Mouse (Mus musculus): ENCODE measurements around the gene Slc35e2. TPM values are rescaled to one million over a fixed set of nuclear protein-coding genes. Genes with fewer than 3 reads are reported as not detected.
A peak's percentile ranks its signal among the peaks of the same experiment; 100 is the strongest.

Gene Slc35e2
- total and polyA plus RNA-seq, 2 experiments from 2014 or later, result 13.2 to 77.2 TPM

- ATAC-seq (no peak), DNase-seq (ENCODE audit: low spot score) (no peak)
- Histone ChIP-seq H3K36me3 (ENCODE audit: insufficient read depth, low read length) (peaks cover 16% of the 10 kb centered on the region; the same call in 1 of the 2 replicates), H3K27ac (no peak overlapping the region), H3K27me3 (ENCODE audit: insufficient read depth, low read length) (no peaks in the 10 kb centered on the region), H3K4me1 (ENCODE audit: insufficient read depth, low read length) (no peaks in the 10 kb centered on the region), H3K9me3 (ENCODE audit: low read length) (no peaks in the 10 kb centered on the region), H3K4me3 (ENCODE audit: low read length) (no peak overlapping the region), H3K4me2 (ENCODE audit: low read depth, low read length) (no peak overlapping the region), H3K9ac (replicated peaks; ENCODE audit: low read length) (no peak overlapping the region)
- WGBS, result 86% methylated on average over 11 of the region's 11 CpGs
- TF ChIP-seq CTCF (IDR thresholded peaks at IDR 0.05; ENCODE audit: low read depth), result no peak
Measured at GRCm38 (mm10) chr4:155574931-155575330, 26.3 kb upstream of the Slc35e2 start.

GRCm38 (mm10) chr4:155575521-155575920 is 25.7 kb upstream of the Slc35e2 start:
- 85% methylated on average over 8 of the region's 8 CpGs for WGBS
- Histone ChIP-seq H3K9me3 (ENCODE audit: low read length) (no peaks in the 10 kb centered on the region), H3K4me2 (ENCODE audit: low read depth, low read length) (no peak overlapping the region), H3K27me3 (ENCODE audit: insufficient read depth, low read length) (no peaks in the 10 kb centered on the region), H3K4me1 (ENCODE audit: insufficient read depth, low read length) (no peaks in the 10 kb centered on the region), H3K27ac (no peak overlapping the region), H3K4me3 (ENCODE audit: low read length) (no peak overlapping the region), H3K36me3 (ENCODE audit: insufficient read depth, low read length) (peaks cover 16% of the 10 kb centered on the region; the same call in 1 of the 2 replicates), H3K9ac (replicated peaks; ENCODE audit: low read length) (no peak overlapping the region)
- no peak for TF ChIP-seq CTCF (IDR thresholded peaks at IDR 0.05; ENCODE audit: low read depth)
- ATAC-seq, result no peak
- no peak for DNase-seq (ENCODE audit: low spot score)

GRCm38 (mm10) chr4:155577132-155577531 is 24.1 kb upstream of the Slc35e2 start:
- H3K9me3 ChIP-seq (ENCODE audit: low read length), result no peaks in the 10 kb centered on the region

DNA sequence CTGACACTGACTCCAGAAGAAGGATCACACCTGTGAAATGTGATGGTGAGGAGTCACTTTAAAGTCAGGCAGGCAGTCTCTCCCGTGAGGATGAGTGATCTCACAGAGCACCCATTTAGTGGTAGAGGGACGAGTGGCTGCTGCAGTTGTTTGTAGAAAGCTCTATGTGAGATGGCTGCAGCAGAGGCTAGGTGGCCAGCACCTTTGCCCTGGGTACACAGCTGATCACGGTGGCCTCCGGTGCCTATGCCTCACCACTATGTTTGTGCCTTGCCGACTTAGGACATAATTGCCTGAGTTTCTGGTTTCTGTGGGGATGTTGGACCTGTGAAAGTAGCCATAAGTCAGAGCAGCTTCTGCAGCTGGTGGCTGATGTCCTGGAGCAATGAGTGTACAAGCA is 23.5 kb upstream of the Slc35e2 start:
- DNase-seq (ENCODE audit: low spot score), result no peak
- H3K27ac ChIP-seq, result no peak overlapping the region
- no peak for TF ChIP-seq CTCF (IDR thresholded peaks at IDR 0.05; ENCODE audit: low read depth)
- peaks cover 22% of the 10 kb centered on the region; the same call in 1 of the 2 replicates for H3K36me3 ChIP-seq (ENCODE audit: insufficient read depth, low read length)
- WGBS, result 92% methylated on average over 5 of the region's 5 CpGs
- H3K4me3 ChIP-seq (ENCODE audit: low read length), result no peak overlapping the region
- no peak overlapping the region for H3K9ac ChIP-seq (replicated peaks; ENCODE audit: low read length)
- no peaks in the 10 kb centered on the region for H3K9me3 ChIP-seq (ENCODE audit: low read length)
- ATAC-seq, result no peak
- no peaks in the 10 kb centered on the region for H3K27me3 ChIP-seq (ENCODE audit: insufficient read depth, low read length)
- no peak overlapping the region for H3K4me2 ChIP-seq (ENCODE audit: low read depth, low read length)
- H3K4me1 ChIP-seq (ENCODE audit: insufficient read depth, low read length), result no peaks in the 10 kb centered on the region

More at GRCm38 (mm10) chr4:155577132-155577531, 24.1 kb upstream of the Slc35e2 start:
- Histone ChIP-seq H3K4me3 (ENCODE audit: low read length) (no peak overlapping the region), H3K4me1 (ENCODE audit: insufficient read depth, low read length) (no peaks in the 10 kb centered on the region), H3K27ac (no peak overlapping the region), H3K4me2 (ENCODE audit: low read depth, low read length) (no peak overlapping the region), H3K36me3 (ENCODE audit: insufficient read depth, low read length) (peaks cover 17% of the 10 kb centered on the region; the same call in 1 of the 2 replicates), H3K27me3 (ENCODE audit: insufficient read depth, low read length) (no peaks in the 10 kb centered on the region), H3K9ac (replicated peaks; ENCODE audit: low read length) (no peak overlapping the region)
- DNase-seq (ENCODE audit: low spot score), result no peak
- WGBS, result 95% methylated on average over 9 of the region's 9 CpGs
- no peak for TF ChIP-seq CTCF (IDR thresholded peaks at IDR 0.05; ENCODE audit: low read depth)
- no peak for ATAC-seq

DNA sequence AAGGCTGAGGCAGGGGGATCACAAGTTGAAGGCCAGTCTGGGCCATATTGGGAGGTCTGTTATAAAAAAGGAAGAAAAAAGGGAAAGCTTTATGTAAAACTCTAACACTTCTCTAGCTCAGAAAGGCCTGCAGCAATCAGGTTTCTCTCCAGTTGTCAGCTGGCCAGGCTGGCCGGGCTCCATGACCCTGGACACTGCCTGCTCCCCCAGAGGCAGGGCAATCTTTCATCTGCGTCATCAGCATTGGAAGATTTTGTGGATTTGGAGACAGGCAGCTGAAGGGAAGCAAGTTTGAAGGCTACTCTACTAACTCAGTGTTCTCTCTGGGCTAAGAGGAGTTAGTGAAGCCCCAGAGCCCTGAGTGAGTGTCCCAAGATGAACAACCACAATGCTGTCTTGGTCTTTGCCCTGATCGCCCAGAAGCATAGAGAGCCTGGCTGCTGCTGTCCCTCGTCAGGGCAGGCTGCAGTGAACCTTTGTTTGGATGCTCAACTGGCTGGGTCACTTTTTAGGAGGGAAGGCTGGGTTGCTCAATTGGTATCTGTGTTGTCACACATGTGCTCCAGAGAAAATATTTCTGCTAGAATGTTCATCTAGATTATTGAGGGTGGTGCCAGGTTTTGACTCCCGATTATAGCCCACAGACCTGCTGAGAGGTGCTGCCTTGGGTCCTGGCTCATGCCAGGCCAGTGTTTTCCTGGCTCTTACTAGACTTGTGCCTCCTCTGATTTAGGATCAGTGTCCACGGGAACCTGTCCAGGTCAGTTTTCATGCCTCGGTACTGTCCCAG is 22.7 kb upstream of the Slc35e2 start:
- WGBS, result 84% methylated on average over 7 of the region's 7 CpGs
- H3K9ac ChIP-seq (replicated peaks; ENCODE audit: low read length), result no peak overlapping the region
- H3K4me3 ChIP-seq (ENCODE audit: low read length), result no peak overlapping the region
- no peaks in the 10 kb centered on the region for H3K9me3 ChIP-seq (ENCODE audit: low read length)
- H3K27me3 ChIP-seq (ENCODE audit: insufficient read depth, low read length), result no peaks in the 10 kb centered on the region
- no peak overlapping the region for H3K27ac ChIP-seq
- DNase-seq (ENCODE audit: low spot score) (no peak), ATAC-seq (no peak)
- H3K4me2 ChIP-seq (ENCODE audit: low read depth, low read length), result no peak overlapping the region
- H3K4me1 ChIP-seq (ENCODE audit: insufficient read depth, low read length), result no peaks in the 10 kb centered on the region
- peaks cover 23% of the 10 kb centered on the region; the same call in 1 of the 2 replicates for H3K36me3 ChIP-seq (ENCODE audit: insufficient read depth, low read length)
- no peak for TF ChIP-seq CTCF (IDR thresholded peaks at IDR 0.05; ENCODE audit: low read depth)

DNA sequence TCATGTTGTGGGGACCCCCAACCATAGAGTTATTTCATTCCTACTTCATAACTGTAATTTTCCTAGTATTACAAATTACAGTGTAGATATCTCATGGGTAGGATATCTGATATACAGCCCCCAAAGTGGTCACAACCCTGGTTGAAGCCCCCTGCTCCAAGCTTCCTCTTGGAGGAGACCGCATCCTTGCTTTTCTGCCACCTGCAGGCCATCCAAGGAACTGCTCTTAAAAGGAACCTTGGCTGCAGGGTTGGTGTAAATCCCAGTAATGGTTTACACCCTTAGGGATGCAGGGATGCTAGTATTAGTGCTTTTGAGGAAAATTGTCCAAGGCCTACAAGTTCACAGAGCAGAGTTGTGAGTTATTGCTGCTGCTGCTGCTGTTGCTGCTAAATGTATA is 20.8 kb upstream of the Slc35e2 start:
- WGBS, result 24% methylated on average over 1 of the region's 1 CpGs
- peak; percentile 87 for TF ChIP-seq CTCF (IDR thresholded peaks at IDR 0.05; ENCODE audit: low read depth)
- peaks cover 41% of the 10 kb centered on the region; the same call in 1 of the 2 replicates for H3K36me3 ChIP-seq (ENCODE audit: insufficient read depth, low read length)

More for the DNA sequence above, 20.8 kb upstream of the Slc35e2 start:
- H3K4me2 ChIP-seq (ENCODE audit: low read depth, low read length), result no peak overlapping the region
- 0 out of 2 replicates have a peak, but pooled peaks have one; percentile 38 for ATAC-seq
- no peak overlapping the region for H3K4me3 ChIP-seq (ENCODE audit: low read length)
- H3K9me3 ChIP-seq (ENCODE audit: low read length), result no peaks in the 10 kb centered on the region
- no peak overlapping the region for H3K9ac ChIP-seq (replicated peaks; ENCODE audit: low read length)
- no peak overlapping the region for H3K27ac ChIP-seq
- H3K27me3 ChIP-seq (ENCODE audit: insufficient read depth, low read length), result no peaks in the 10 kb centered on the region
- H3K4me1 ChIP-seq (ENCODE audit: insufficient read depth, low read length), result no peaks in the 10 kb centered on the region
- peak; percentile 69 for DNase-seq (ENCODE audit: low spot score)

Measured in hindbrain, postnatal 0 days (tissue).